Mouse (Mus musculus) heart, embryonic 15.5 days (tissue): ENCODE measurements around the gene Trim63. TPM values are rescaled to one million over a fixed set of nuclear protein-coding genes. Genes with fewer than 3 reads are reported as not detected.

Source experiments
- ATAC-seq: fragments of 200-750 bp; cut with Nextera tagmentation; replicated peaks from 2 replicates; pipeline ENCODE4 v1.8.0; 2017; ENCODE audit warnings: low read depth, moderate TSS enrichment; ENCODE audit not compliant: insufficient number of reproducible peaks, insufficient read depth, low FRiP score
- H3K27ac ChIP-seq: fragments of 300-500 bp; sonication (generic); 2 replicates; pipeline ENCODE4 v1.5.1; 2015; ENCODE audit warnings: mild to moderate bottlenecking, inconsistent platforms
- H3K27me3 ChIP-seq: fragments of 300-500 bp; sonication (generic); 2 replicates; pipeline ENCODE4 v1.6.1; 2015; ENCODE audit warnings: inconsistent platforms
- H3K36me3 ChIP-seq: fragments of 300-500 bp; sonication (generic); 2 replicates; pipeline ENCODE4 v1.6.1; 2015; ENCODE audit warnings: mild to moderate bottlenecking, inconsistent platforms
- H3K4me1 ChIP-seq: fragments of 300-500 bp; sonication (generic); replicated peaks from 2 replicates; pipeline ENCODE4 v1.6.1; 2015; ENCODE audit warnings: inconsistent platforms
- H3K4me2 ChIP-seq: fragments of 300-500 bp; sonication (generic); 2 replicates; pipeline ENCODE4 v1.6.1; 2015; ENCODE audit warnings: inconsistent platforms, mild to moderate bottlenecking, moderate library complexity
- H3K4me3 ChIP-seq: fragments of 300-500 bp; sonication (generic); 2 replicates; pipeline ENCODE4 v1.5.1; 2015; ENCODE audit warnings: mild to moderate bottlenecking, inconsistent platforms
- H3K9ac ChIP-seq: fragments of 300-500 bp; sonication (generic); 2 replicates; pipeline ENCODE4 v1.6.1; 2015; ENCODE audit warnings: mild to moderate bottlenecking, inconsistent platforms
- H3K9me3 ChIP-seq: fragments of 300-500 bp; sonication (generic); replicated peaks from 2 replicates; pipeline ENCODE4 v1.6.1; 2016; ENCODE audit warnings: inconsistent platforms
- WGBS: fragments of 180-500 bp; shearing (Covaris S2); methylation state at CpG from one replicate; pipeline ENCODE4 v1.1.7; 2015; ENCODE audit warnings: mixed read lengths; 5-methylcytosine and 5-hydroxymethylcytosine counted together
- polyA plus RNA-seq: library from polyadenylated mRNA; unstranded; fragments of >200 nt; fragmentation: Nextera tagmentation; extraction: Ambion mirVana; gene quantifications from 2 replicates; pipeline ENCODE4 v1.2.1, GENCODE M21; 2015

Gene Trim63
- polyA plus RNA-seq, 1 experiment from 2014 or later = 156 TPM

DNA sequence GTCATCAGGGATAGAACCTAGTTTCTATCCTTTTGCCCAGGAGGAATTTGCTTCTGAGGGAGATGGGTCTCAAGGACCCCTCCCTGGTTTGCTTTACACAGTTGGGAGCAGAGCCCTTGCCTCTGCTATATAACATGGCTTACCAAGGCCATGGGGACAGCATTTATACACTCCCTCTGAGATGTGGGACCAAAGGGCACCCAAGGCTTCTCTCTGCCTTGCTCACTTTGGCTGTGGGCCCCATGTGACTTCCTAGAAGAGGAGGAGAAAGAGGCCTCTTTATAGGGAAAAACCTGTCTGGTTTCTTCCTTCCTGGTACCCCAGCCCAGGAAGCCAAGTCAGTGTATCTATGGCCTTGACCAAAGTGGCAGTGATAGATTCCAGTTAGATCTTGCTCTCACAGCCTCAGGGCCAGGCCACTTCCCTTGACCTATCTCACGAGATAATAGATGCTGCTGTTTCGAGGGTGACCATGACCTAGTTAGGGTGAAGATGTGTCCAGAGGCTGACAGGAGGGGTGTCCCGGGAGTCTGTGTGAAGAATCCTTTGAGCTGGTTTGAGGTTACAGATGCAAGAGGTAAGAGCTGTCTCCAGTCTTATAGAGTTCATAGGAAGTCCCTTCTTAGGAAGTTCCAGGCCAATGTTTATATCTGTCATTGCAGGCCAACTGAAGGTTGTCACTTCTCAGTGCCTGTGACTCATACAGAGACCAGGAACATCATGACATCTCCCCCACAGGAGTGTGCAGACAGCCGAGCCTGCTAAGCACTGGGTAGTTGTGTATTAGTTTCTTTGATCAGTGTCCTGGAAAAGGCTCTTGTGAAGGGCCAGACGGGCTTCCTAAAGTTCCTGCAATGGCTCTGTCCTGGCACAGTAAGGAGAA lies 38.8 kb downstream of the Trim63 start:
- H3K4me1 ChIP-seq = peaks cover 44% of the 10 kb centered on the region

DNA sequence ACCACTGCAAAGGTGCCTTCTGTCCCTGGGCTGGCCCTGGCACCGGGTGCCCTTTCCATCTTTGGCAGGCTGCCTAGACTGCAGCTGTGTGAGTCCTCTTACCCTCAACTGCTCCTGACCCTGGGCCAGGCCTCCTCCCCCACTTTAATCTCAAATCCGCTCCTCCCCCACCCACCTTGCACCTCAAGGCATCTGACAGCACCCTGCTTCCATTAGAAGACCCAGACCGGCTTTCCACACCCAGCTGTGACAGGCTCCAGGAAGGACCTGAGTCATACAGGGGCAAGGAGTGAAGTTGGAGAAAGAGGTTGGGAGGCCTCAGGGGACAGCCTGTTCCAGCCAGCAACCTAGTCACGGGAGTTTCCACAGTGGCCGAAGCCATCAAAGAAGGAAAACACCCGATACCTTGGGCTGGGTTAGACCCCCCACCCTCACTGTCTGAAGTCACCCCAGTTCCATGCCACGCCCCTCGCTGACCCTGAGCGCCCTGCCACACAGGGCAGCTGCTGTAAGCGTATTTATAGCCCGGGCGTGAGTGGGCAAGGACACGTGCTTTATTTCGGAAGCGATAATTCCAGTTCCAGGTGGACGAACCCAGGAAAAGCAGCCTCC lies 41.0 kb downstream of the Trim63 start:
- Histone ChIP-seq H3K27ac (peak overlapping the region; percentile 65), H3K4me3 (no peak overlapping the region), H3K9me3 (no peaks in the 10 kb centered on the region), H3K4me1 (peaks cover 44% of the 10 kb centered on the region), H3K4me2 (peak overlapping the region; percentile 32), H3K9ac (no peak overlapping the region), H3K36me3 (no peaks in the 10 kb centered on the region), H3K27me3 (peaks cover 7% of the 10 kb centered on the region; the same call in 1 of the 2 replicates)
- 25% methylated on average over 16 of the region's 16 CpGs for WGBS
- ATAC-seq = peak; percentile 60

More for the DNA sequence above, 38.8 kb downstream of the Trim63 start:
- no peak for ATAC-seq
- Histone ChIP-seq H3K4me2 (no peak overlapping the region), H3K27me3 (peaks cover 7% of the 10 kb centered on the region; the same call in 1 of the 2 replicates), H3K27ac (no peak overlapping the region), H3K9ac (no peak overlapping the region), H3K4me3 (no peak overlapping the region), H3K36me3 (no peaks in the 10 kb centered on the region), H3K9me3 (no peaks in the 10 kb centered on the region)
- WGBS = 53% methylated on average over 5 of the region's 5 CpGs

DNA sequence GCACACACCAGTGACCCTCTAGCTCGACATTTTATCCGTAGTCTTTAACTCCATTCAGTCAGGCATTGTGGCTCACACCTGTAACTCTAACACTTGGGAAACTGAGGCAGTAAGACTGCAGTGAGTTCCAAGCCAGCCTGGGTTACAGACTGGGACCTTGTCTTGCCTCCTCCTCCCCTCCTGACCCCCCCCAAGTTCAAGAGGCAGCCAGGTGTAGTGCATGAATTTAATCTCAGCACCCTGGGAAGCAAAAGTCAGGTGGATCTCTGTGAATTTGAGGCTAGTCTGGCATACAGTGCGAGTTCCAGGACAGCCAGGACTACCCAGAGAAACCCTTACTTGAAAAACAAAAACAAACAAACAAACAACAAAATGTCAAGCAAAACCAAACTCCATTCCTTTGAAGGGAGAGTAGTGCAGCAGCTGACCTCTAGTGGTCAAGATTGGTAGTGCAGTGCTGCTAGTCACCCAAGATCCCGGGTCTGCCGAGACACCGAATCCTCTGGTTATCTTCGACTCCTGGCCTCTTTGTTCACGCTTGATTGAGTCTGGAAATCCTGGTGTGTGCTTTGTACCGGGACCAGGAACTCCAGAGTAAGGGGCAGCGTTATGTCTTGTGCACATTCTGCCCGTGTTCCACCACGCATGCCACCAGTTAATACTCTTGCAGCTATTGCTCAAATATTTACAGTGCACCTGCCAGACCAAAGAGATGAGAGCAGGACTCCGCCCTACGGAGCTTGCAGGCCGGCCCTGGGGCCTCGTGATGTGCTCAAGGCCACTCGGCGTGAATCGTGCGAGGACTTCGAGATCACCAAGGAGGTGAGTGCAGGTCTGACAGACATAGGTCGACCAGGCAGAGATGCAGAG lies 41.9 kb downstream of the Trim63 start:
- H3K4me1 ChIP-seq = peaks cover 43% of the 10 kb centered on the region
- no peak overlapping the region for H3K9ac ChIP-seq
- no peaks in the 10 kb centered on the region for H3K36me3 ChIP-seq
- H3K27ac ChIP-seq = peak overlapping the region; percentile 65
- no peak overlapping the region for H3K4me3 ChIP-seq
- WGBS = 22% methylated on average over 22 of the region's 22 CpGs
- ATAC-seq = no peak
- H3K9me3 ChIP-seq = no peaks in the 10 kb centered on the region
- peak overlapping the region; percentile 42 for H3K4me2 ChIP-seq
- peaks cover 7% of the 10 kb centered on the region; the same call in 1 of the 2 replicates for H3K27me3 ChIP-seq

DNA sequence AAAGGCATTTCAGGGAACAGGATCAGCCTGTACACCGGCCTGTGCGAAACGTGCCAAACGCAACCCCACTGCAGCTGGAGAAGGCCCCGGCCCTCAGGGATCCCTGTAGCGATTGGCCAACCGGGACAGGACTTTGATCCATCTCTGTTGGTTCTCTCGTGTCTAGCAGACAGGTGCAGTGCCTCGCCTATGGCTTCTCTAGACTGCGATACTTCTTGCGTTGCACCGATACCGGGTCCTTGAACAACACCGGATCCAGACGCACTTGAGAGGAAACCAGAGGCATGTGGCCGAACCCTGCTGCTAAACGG lies 42.5 kb downstream of the Trim63 start:
- Histone ChIP-seq H3K36me3 (no peaks in the 10 kb centered on the region), H3K4me2 (no peak overlapping the region), H3K4me3 (no peak overlapping the region), H3K27me3 (peaks cover 7% of the 10 kb centered on the region; the same call in 1 of the 2 replicates), H3K4me1 (peaks cover 44% of the 10 kb centered on the region), H3K27ac (no peak overlapping the region), H3K9me3 (no peaks in the 10 kb centered on the region), H3K9ac (no peak overlapping the region)
- ATAC-seq = no peak
- WGBS = 49% methylated on average over 17 of the region's 17 CpGs

DNA sequence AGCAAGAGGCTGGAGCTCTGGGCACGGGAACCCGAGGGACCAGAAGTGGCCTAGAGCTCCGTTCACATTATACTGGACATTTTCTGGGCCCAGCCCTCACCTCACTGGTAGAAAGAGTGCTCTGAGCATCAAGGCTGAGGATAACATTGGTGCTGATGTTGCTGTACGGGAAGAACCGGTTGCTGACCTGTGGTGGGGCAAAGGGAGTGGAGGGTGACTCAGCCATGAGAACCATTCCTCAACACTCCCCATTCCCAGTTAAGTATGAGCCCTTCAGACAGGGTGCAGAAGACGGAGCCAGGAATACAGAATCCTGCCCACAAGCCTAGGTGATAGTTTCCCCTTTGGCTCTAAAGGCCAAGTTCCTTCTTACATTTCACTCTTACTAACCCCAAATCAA lies 44.7 kb downstream of the Trim63 start:
- Histone ChIP-seq H3K4me1 (peaks cover 49% of the 10 kb centered on the region), H3K4me2 (no peak overlapping the region), H3K36me3 (no peaks in the 10 kb centered on the region), H3K9ac (no peak overlapping the region), H3K4me3 (no peak overlapping the region), H3K27me3 (peaks cover 7% of the 10 kb centered on the region; the same call in 1 of the 2 replicates), H3K9me3 (no peaks in the 10 kb centered on the region), H3K27ac (no peak overlapping the region)
- WGBS = 79% methylated on average over 6 of the region's 6 CpGs
- ATAC-seq = no peak

- Histone ChIP-seq H3K4me3 (no peak overlapping the region), H3K27ac (peak overlapping the region; percentile 61), H3K36me3 (no peaks in the 10 kb centered on the region), H3K4me1 (peaks cover 34% of the 10 kb centered on the region), H3K9me3 (no peaks in the 10 kb centered on the region), H3K4me2 (no peak overlapping the region), H3K27me3 (peaks cover 7% of the 10 kb centered on the region; the same call in 1 of the 2 replicates), H3K9ac (no peak overlapping the region)
- 24% methylated on average over 5 of the region's 5 CpGs for WGBS
- 0 out of 2 replicates have a peak, but pooled peaks have one; percentile 27 for ATAC-seq
Observed at GRCm38 (mm10) chr4:134361215-134361614, 46.3 kb downstream of the Trim63 start.

- peak overlapping the region; percentile 61 for H3K27ac ChIP-seq
- peaks cover 7% of the 10 kb centered on the region; the same call in 1 of the 2 replicates for H3K27me3 ChIP-seq
- H3K9ac ChIP-seq = no peak overlapping the region
- peak overlapping the region; percentile 32; the same call in 1 of the 2 replicates for H3K4me2 ChIP-seq
- peaks cover 26% of the 10 kb centered on the region for H3K4me1 ChIP-seq
- H3K9me3 ChIP-seq = no peaks in the 10 kb centered on the region
- ATAC-seq = 0 out of 2 replicates have a peak, but pooled peaks have one; percentile 27
- 39% methylated on average over 9 of the region's 9 CpGs for WGBS
- no peaks in the 10 kb centered on the region for H3K36me3 ChIP-seq
- H3K4me3 ChIP-seq = no peak overlapping the region
Observed at GRCm38 (mm10) chr4:134362124-134362523, 47.2 kb downstream of the Trim63 start.

DNA sequence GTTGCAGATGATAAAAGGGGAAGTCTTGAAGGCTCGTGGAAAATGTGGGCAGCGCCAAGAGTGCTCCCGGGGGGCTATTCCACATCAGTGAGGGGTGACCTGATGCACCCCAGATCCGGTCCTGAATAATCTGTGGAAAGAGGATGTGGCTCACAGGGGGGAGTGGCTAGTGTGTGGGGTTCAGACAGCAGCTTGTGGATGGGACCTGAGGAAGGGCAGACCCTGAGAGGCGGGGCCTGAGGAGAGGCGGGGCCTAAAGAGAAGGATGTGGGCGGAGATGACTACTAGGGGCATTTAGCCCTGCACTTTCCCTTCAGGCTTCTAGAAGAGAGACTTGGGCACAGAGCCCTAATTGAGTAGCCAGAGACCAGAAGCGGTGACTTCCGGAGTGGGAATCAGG lies 47.7 kb downstream of the Trim63 start:
- peaks cover 23% of the 10 kb centered on the region for H3K4me1 ChIP-seq
- H3K27me3 ChIP-seq = peaks cover 5% of the 10 kb centered on the region; the same call in 1 of the 2 replicates
- H3K4me2 ChIP-seq = peak overlapping the region; percentile 32
- H3K9me3 ChIP-seq = no peaks in the 10 kb centered on the region
- peak overlapping the region; percentile 1; the same call in 1 of the 2 replicates for H3K9ac ChIP-seq
- 0 out of 2 replicates have a peak, but pooled peaks have one; percentile 28 for ATAC-seq
- WGBS = 36% methylated on average over 9 of the region's 9 CpGs
- H3K36me3 ChIP-seq = no peaks in the 10 kb centered on the region
- H3K4me3 ChIP-seq = no peak overlapping the region
- peak overlapping the region; percentile 61 for H3K27ac ChIP-seq

DNA sequence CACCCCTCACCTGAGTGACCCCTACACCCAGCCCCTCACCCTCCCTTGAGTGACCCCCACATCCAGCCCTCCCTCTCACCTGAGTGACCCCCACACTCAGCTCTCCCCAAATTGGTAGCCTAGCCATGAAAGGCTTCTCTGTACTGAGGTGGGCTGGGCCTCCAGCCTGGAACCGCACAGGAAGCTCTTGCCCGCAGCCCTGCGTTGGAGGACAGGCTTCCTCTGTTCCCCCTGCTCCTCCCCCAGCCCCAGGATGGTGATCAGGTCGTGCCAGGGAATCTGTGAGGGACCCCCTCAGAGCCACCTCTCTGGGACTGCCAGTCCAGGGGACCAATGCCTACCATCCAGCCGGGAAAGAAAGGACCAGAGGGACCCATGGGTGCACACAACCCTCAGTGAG lies 50.4 kb downstream of the Trim63 start:
- peaks cover 13% of the 10 kb centered on the region for H3K27me3 ChIP-seq
- no peak for ATAC-seq
- H3K9ac ChIP-seq = no peak overlapping the region
- H3K27ac ChIP-seq = no peak overlapping the region
- no peaks in the 10 kb centered on the region for H3K36me3 ChIP-seq
- WGBS = 40% methylated on average over 5 of the region's 5 CpGs
- H3K9me3 ChIP-seq = no peaks in the 10 kb centered on the region
- no peak overlapping the region for H3K4me2 ChIP-seq
- no peak overlapping the region for H3K4me3 ChIP-seq
- H3K4me1 ChIP-seq = peaks cover 26% of the 10 kb centered on the region

DNA sequence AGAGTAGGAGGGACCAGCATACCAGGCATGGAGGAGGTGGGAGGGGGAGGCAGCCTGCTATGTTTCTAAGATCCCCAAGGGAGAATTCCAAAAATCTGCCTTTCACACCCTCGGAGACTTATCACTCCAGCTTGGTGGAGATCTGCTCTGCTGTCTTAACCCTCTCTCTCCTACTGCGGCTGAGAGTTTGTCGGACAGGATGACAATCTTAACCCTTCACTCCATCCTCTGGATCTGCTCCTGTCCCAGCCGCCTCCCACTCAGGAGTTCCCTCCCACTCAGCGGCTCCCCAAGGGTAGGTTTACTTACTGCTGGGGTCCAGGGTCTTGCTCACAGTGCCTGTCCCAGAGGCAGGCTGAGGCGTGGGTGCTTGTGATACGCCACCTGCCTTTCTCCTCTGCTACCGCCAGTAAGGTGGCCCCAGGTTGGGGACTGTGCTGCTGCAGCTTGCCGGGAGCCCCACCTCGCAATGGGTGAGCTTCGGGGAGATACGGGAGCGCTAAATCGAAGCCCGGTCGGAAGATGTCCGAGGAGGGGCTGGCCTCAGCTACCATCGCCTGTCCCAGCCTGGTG lies 55.8 kb downstream of the Trim63 start:
- no peak for ATAC-seq
- H3K27me3 ChIP-seq = peaks cover 32% of the 10 kb centered on the region

More for the DNA sequence above, 55.8 kb downstream of the Trim63 start:
- no peaks in the 10 kb centered on the region for H3K36me3 ChIP-seq
- H3K4me1 ChIP-seq = peaks cover 25% of the 10 kb centered on the region
- peak overlapping the region; percentile 92 for H3K4me2 ChIP-seq
- H3K27ac ChIP-seq = no peak overlapping the region
- peak overlapping the region; percentile 36 for H3K9ac ChIP-seq
- no peaks in the 10 kb centered on the region for H3K9me3 ChIP-seq
- WGBS = 2% methylated on average over 18 of the region's 18 CpGs
- H3K4me3 ChIP-seq = peak overlapping the region; percentile 61
